Mouse (Mus musculus): ENCODE data around the gene St3gal3. TPM values are rescaled to one million over a fixed set of nuclear protein-coding genes. Genes with fewer than 3 reads are reported as not detected.

Gene St3gal3
- polyA plus RNA-seq, 2 experiments = 0.85 to 3.2 TPM

GRCm38 (mm10) chr4:118071891-118072290, 62.8 kb downstream of the St3gal3 start:
- ATAC-seq (ENCODE audit: insufficient read depth) (no peak), DNase-seq (ENCODE audit: low read depth in 3 of 3, low spot score in 3 of 3) (no peak)
- TF ChIP-seq EP300 (IDR thresholded peaks at IDR 0.05; ENCODE audit: low read depth) = no peak
- TF ChIP-seq CTCF (IDR thresholded peaks at IDR 0.05; ENCODE audit: low read depth) = no peak
- Histone ChIP-seq H3K9me3 (ENCODE audit: control insufficient read depth, low read length) (no peaks in the 10 kb centered on the region; the same call in 1 of the 2 replicates), H3K4me1 (replicated peaks; ENCODE audit: control insufficient read depth in 2 of 2, insufficient read depth in 2 of 2, low read length in 1 of 2) (peaks cover 5 to 11% of the 10 kb centered on the region in 2 experiments; a peak in 3 of 4 replicates), H3K9ac (replicated peaks) (no peak overlapping the region), H3K27me3 (ENCODE audit: control insufficient read depth, insufficient read depth, low read length) (no peaks in the 10 kb centered on the region), H3K4me3 (ENCODE audit: insufficient read depth in 1 of 2, low read depth in 2 of 2, low read length in 2 of 2) (no peak overlapping the region), H3K36me3 (replicated peaks; ENCODE audit: control insufficient read depth, insufficient read depth, low read depth) (no peaks in the 10 kb centered on the region), H3K4me2 (ENCODE audit: low read depth) (no peak overlapping the region), H3K27ac (no peak overlapping the region)
- 81% methylated on average over 7 of the region's 7 CpGs for WGBS (ENCODE audit: insufficient replicate concordance)

GRCm38 (mm10) chr4:118070255-118071234, 64.2 kb downstream of the St3gal3 start:
- 76% methylated on average over 9 of the region's 9 CpGs for WGBS (ENCODE audit: insufficient replicate concordance)
- Histone ChIP-seq H3K27ac (no peak overlapping the region), H3K9me3 (ENCODE audit: control insufficient read depth, low read length) (no peaks in the 10 kb centered on the region; the same call in 1 of the 2 replicates), H3K9ac (replicated peaks) (no peak overlapping the region), H3K4me3 (ENCODE audit: insufficient read depth in 1 of 2, low read depth in 2 of 2, low read length in 2 of 2) (no peak overlapping the region), H3K4me1 (replicated peaks; ENCODE audit: control insufficient read depth in 2 of 2, insufficient read depth in 2 of 2, low read length in 1 of 2) (peaks cover 5 to 11% of the 10 kb centered on the region in 2 experiments; a peak in 3 of 4 replicates), H3K27me3 (ENCODE audit: control insufficient read depth, insufficient read depth, low read length) (no peaks in the 10 kb centered on the region), H3K36me3 (replicated peaks; ENCODE audit: control insufficient read depth, insufficient read depth, low read depth) (no peaks in the 10 kb centered on the region), H3K4me2 (ENCODE audit: low read depth) (no peak overlapping the region)
- no peak for TF ChIP-seq CTCF (IDR thresholded peaks at IDR 0.05; ENCODE audit: low read depth)
- no peak for TF ChIP-seq EP300 (IDR thresholded peaks at IDR 0.05; ENCODE audit: low read depth)
- DNase-seq (ENCODE audit: low read depth in 3 of 3, low spot score in 3 of 3) = no peak
- no peak for ATAC-seq (ENCODE audit: insufficient read depth)

- Histone ChIP-seq H3K4me2 (ENCODE audit: low read depth) (no peak overlapping the region), H3K27me3 (ENCODE audit: control insufficient read depth, insufficient read depth, low read length) (no peaks in the 10 kb centered on the region), H3K36me3 (replicated peaks; ENCODE audit: control insufficient read depth, insufficient read depth, low read depth) (no peaks in the 10 kb centered on the region), H3K9me3 (ENCODE audit: control insufficient read depth, low read length) (no peaks in the 10 kb centered on the region), H3K4me1 (replicated peaks; ENCODE audit: control insufficient read depth in 2 of 2, insufficient read depth in 2 of 2, low read length in 1 of 2) (peaks cover 3 to 13% of the 10 kb centered on the region in 2 experiments; a peak in 3 of 4 replicates), H3K4me3 (ENCODE audit: insufficient read depth in 1 of 2, low read depth in 2 of 2, low read length in 2 of 2) (no peak overlapping the region), H3K27ac (no peak overlapping the region), H3K9ac (replicated peaks) (no peak overlapping the region)
- TF ChIP-seq CTCF (IDR thresholded peaks at IDR 0.05; ENCODE audit: low read depth) (no peak), EP300 (IDR thresholded peaks at IDR 0.05; ENCODE audit: low read depth) (no peak)
- WGBS (ENCODE audit: insufficient replicate concordance) = 53% methylated on average over 9 of the region's 9 CpGs
- DNase-seq (ENCODE audit: low read depth in 3 of 3, low spot score in 3 of 3) = no peak
- no peak for ATAC-seq (ENCODE audit: insufficient read depth)
Observed at GRCm38 (mm10) chr4:118061809-118062463, 72.8 kb downstream of the St3gal3 start.

GRCm38 (mm10) chr4:118060915-118061530, 73.7 kb downstream of the St3gal3 start:
- H3K36me3 ChIP-seq (replicated peaks; ENCODE audit: control insufficient read depth, insufficient read depth, low read depth) = no peaks in the 10 kb centered on the region
- no peak overlapping the region for H3K27ac ChIP-seq
- peaks cover 3 to 13% of the 10 kb centered on the region in 2 experiments; a peak in 3 of 4 replicates for H3K4me1 ChIP-seq (replicated peaks; ENCODE audit: control insufficient read depth in 2 of 2, insufficient read depth in 2 of 2, low read length in 1 of 2)
- H3K27me3 ChIP-seq (ENCODE audit: control insufficient read depth, insufficient read depth, low read length) = no peaks in the 10 kb centered on the region
- H3K4me3 ChIP-seq (ENCODE audit: insufficient read depth in 1 of 2, low read depth in 2 of 2, low read length in 2 of 2) = no peak overlapping the region
- TF ChIP-seq EP300 (IDR thresholded peaks at IDR 0.05; ENCODE audit: low read depth) = no peak
- TF ChIP-seq CTCF (IDR thresholded peaks at IDR 0.05; ENCODE audit: low read depth) = no peak
- H3K9me3 ChIP-seq (ENCODE audit: control insufficient read depth, low read length) = no peaks in the 10 kb centered on the region
- WGBS (ENCODE audit: insufficient replicate concordance) = 85% methylated on average over 13 of the region's 13 CpGs
- H3K4me2 ChIP-seq (ENCODE audit: low read depth) = no peak overlapping the region
- no peak overlapping the region for H3K9ac ChIP-seq (replicated peaks)
- DNase-seq (ENCODE audit: low read depth in 3 of 3, low spot score in 3 of 3) = no peak
- no peak for ATAC-seq (ENCODE audit: insufficient read depth)
